ENCODE assay signal across 9 mouse cellular contexts in the genomic region with DNA sequence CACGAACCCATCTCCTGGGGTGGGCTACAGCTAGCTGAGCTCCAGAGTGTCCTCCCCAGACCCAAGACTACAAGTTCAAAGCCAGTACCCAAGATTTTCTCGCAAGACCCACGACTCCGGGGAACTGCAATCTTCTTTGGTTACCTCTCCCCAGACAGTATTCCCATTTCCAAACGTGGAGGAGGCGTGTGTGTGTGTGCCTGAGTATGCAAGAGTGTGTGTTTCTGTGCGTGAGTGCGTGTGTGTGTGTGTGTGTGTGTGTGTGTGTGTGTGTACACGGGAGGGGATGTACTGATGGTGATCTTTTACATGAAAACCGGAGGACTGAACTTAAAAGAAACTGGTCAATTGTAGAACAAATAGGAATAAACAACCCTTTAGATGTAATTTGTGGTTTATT. TPM values are rescaled to one million over a fixed set of nuclear protein-coding genes. Genes with fewer than 3 reads are reported as not detected.
A peak's percentile ranks its signal among the peaks of the same experiment; 100 is the strongest.
DNase-seq lines count a peak whose midpoint lies in the region; ATAC-seq and TF ChIP-seq lines count a peak whose summit lies in the region.
"Had no signal": no experiment of that assay in that cellular context is flagged by ENCODE, and none has a peak within 500 bp of the region (broad histone marks: within the 10 kb centered on the region; RNA-seq: fewer than 3 reads in every experiment).

No protein-coding gene starts in this region.

- 0 out of 2 replicates have a peak overlapping the region, but pooled peaks have one; percentile 29 for H3K4me3 ChIP-seq in kidney, postnatal 0 days (replicated peaks; ENCODE audit: low read depth, low read length)
- peak overlapping the region; percentile 79 for H3K4me3 ChIP-seq in hindbrain, embryonic 16.5 days (ENCODE audit: low read length)
- peak overlapping the region; percentile 77 for H3K4me3 ChIP-seq in neural tube, embryonic 13.5 days
- H3K4me3 ChIP-seq: liver, embryonic 15.5 days had no signal

- ATAC-seq in kidney, postnatal 0 days (replicated peaks; ENCODE audit: low FRiP score, low read depth): no peak
- no peak for ATAC-seq in hindbrain, embryonic 16.5 days
- no peak for ATAC-seq in neural tube, embryonic 13.5 days (ENCODE audit: low read depth)
- ATAC-seq in CD4-positive, CD25-positive, alpha-beta regulatory T cell, adult 4 months: no peak

- H3K4me2 ChIP-seq in kidney, postnatal 0 days (ENCODE audit: low read length): peak overlapping the region; percentile 56
- peak overlapping the region; percentile 80 for H3K4me2 ChIP-seq in hindbrain, embryonic 16.5 days (ENCODE audit: low read length)
- H3K4me2 ChIP-seq in neural tube, embryonic 13.5 days: peak overlapping the region; percentile 78

- no peak for DNase-seq in kidney, postnatal 0 days (ENCODE audit: low spot score)
- DNase-seq in kidney, adult 11 months: no peak
- DNase-seq in embryo, embryonic 9.5 days (ENCODE audit: extremely low spot score): peak; percentile 25
- DNase-seq in thymus, postnatal 10 days (ENCODE audit: low spot score in 2 of 2): no peak
- DNase-seq in gastrocnemius, postnatal 10 days: no peak

- TF ChIP-seq CTCF in kidney, postnatal 0 days (IDR thresholded peaks at IDR 0.05; ENCODE audit: low read depth): no peak

- H3K9me3 ChIP-seq in kidney, postnatal 0 days (replicated peaks; ENCODE audit: low read length): no peaks in the 10 kb centered on the region
- no peaks in the 10 kb centered on the region for H3K9me3 ChIP-seq in hindbrain, embryonic 16.5 days (ENCODE audit: control insufficient read depth, low read length)
- no peaks in the 10 kb centered on the region for H3K9me3 ChIP-seq in neural tube, embryonic 13.5 days
- H3K9me3 ChIP-seq: liver, embryonic 15.5 days had no signal

- H3K4me1 ChIP-seq in kidney, postnatal 0 days (replicated peaks; ENCODE audit: insufficient read depth, low read length): no peaks in the 10 kb centered on the region
- H3K4me1 ChIP-seq in hindbrain, embryonic 16.5 days (ENCODE audit: control insufficient read depth, insufficient read depth, low read depth, low read length): peaks cover 31% of the 10 kb centered on the region
- peaks cover 49% of the 10 kb centered on the region for H3K4me1 ChIP-seq in neural tube, embryonic 13.5 days (replicated peaks)
- H3K4me1 ChIP-seq: liver, embryonic 15.5 days had no signal

- H3K27ac ChIP-seq in kidney, postnatal 0 days: no peak overlapping the region
- H3K27ac ChIP-seq in hindbrain, embryonic 16.5 days (ENCODE audit: low read depth, low read length): peak overlapping the region; percentile 90
- H3K27ac ChIP-seq in neural tube, embryonic 13.5 days (replicated peaks): peak overlapping the region; percentile 85
- H3K27ac ChIP-seq: liver, embryonic 15.5 days had no signal

- peaks cover 59% of the 10 kb centered on the region for H3K27me3 ChIP-seq in kidney, postnatal 0 days (ENCODE audit: insufficient read depth, low read length)
- H3K27me3 ChIP-seq in hindbrain, embryonic 16.5 days (replicated peaks; ENCODE audit: control insufficient read depth, insufficient read depth, low read length): 0 out of 2 replicates have a peak, but pooled peaks cover 3% of the 10 kb centered on the region
- H3K27me3 ChIP-seq in neural tube, embryonic 13.5 days: peaks cover 34% of the 10 kb centered on the region

- H3K9ac ChIP-seq in kidney, postnatal 0 days (ENCODE audit: low read depth, low read length): no peak overlapping the region
- peak overlapping the region; percentile 88 for H3K9ac ChIP-seq in hindbrain, embryonic 16.5 days (ENCODE audit: low read depth, low read length)
- peak overlapping the region; percentile 90 for H3K9ac ChIP-seq in neural tube, embryonic 13.5 days
- H3K9ac ChIP-seq: liver, embryonic 15.5 days had no signal

- WGBS in kidney, postnatal 0 days: 6% methylated on average over 10 of the region's 10 CpGs
- WGBS in hindbrain, embryonic 16.5 days: 4% methylated on average over 10 of the region's 10 CpGs
- 5% methylated on average over 10 of the region's 10 CpGs for WGBS in neural tube, embryonic 13.5 days

- H3K36me3 ChIP-seq in kidney, postnatal 0 days (ENCODE audit: insufficient read depth, low read length): no peaks in the 10 kb centered on the region
- H3K36me3 ChIP-seq in hindbrain, embryonic 16.5 days (ENCODE audit: control insufficient read depth, insufficient read depth, low read length): no peaks in the 10 kb centered on the region
- H3K36me3 ChIP-seq in neural tube, embryonic 13.5 days: no peaks in the 10 kb centered on the region
- H3K36me3 ChIP-seq: liver, embryonic 15.5 days had no signal

RNA-seq across cellular contexts. Expression of a gene that starts 0.4 kb away (rescaled TPM):
- polyA plus RNA-seq in kidney, postnatal 0 days (2015; fragmentation: Nextera tagmentation; extraction: Ambion mirVana): 0.04 and 0.05 TPM in 2 replicates
- 9.9 and 11.2 TPM in 2 replicates for polyA plus RNA-seq in hindbrain, embryonic 16.5 days (2015; fragmentation: Nextera tagmentation; extraction: Ambion mirVana)
- 7.9 and 9.1 TPM in 2 replicates for polyA plus RNA-seq in neural tube, embryonic 13.5 days (2015; fragmentation: Nextera tagmentation; extraction: Ambion mirVana)
- total RNA-seq in gastrocnemius, postnatal 10 days (2021): under 1 TPM; 0.23 to 0.25 TPM
- polyA plus RNA-seq in CD4-positive, CD25-positive, alpha-beta regulatory T cell, adult 4 months (2017; shearing (Covaris generic)): not detected

RNA-seq across cellular contexts. Expression of a gene that starts 16.5 kb away (rescaled TPM):
- polyA plus RNA-seq in kidney, postnatal 0 days (2015; fragmentation: Nextera tagmentation; extraction: Ambion mirVana): not detected in 2 replicates
- 1.5 and 2.1 TPM in 2 replicates for polyA plus RNA-seq in hindbrain, embryonic 16.5 days (2015; fragmentation: Nextera tagmentation; extraction: Ambion mirVana)
- polyA plus RNA-seq in neural tube, embryonic 13.5 days (2015; fragmentation: Nextera tagmentation; extraction: Ambion mirVana): 0.87 and 0.91 TPM in 2 replicates
- total RNA-seq in gastrocnemius, postnatal 10 days (2021): not detected
- not detected for polyA plus RNA-seq in CD4-positive, CD25-positive, alpha-beta regulatory T cell, adult 4 months (2017; shearing (Covaris generic))
- polyA plus RNA-seq: liver, embryonic 15.5 days had no signal

Comparison
In these comparisons a context has a peak if more than half of its experiments do, and no peak if none do; other contexts are left out.
1. H3K4me3 ChIP-seq: peak in every context shown above with its lines; median percentile 79 in hindbrain, embryonic 16.5 days; 77 in neural tube, embryonic 13.5 days; 29 in kidney, postnatal 0 days.